Mouse (Mus musculus) B cell, adult 67 days (primary cell): ENCODE results near the gene Crtc1. TPM values are rescaled to one million over a fixed set of nuclear protein-coding genes. Genes with fewer than 3 reads are reported as not detected.

Experiments used
- total RNA-seq, 2 experiments: library from RNA; stranded (reverse); gene quantifications; 4 replicates each; pipeline ENCODE4 v1.2.4; 2023

Gene Crtc1
- 10 to 100 TPM; 22.2 to 22.4 TPM for total RNA-seq

DNA sequence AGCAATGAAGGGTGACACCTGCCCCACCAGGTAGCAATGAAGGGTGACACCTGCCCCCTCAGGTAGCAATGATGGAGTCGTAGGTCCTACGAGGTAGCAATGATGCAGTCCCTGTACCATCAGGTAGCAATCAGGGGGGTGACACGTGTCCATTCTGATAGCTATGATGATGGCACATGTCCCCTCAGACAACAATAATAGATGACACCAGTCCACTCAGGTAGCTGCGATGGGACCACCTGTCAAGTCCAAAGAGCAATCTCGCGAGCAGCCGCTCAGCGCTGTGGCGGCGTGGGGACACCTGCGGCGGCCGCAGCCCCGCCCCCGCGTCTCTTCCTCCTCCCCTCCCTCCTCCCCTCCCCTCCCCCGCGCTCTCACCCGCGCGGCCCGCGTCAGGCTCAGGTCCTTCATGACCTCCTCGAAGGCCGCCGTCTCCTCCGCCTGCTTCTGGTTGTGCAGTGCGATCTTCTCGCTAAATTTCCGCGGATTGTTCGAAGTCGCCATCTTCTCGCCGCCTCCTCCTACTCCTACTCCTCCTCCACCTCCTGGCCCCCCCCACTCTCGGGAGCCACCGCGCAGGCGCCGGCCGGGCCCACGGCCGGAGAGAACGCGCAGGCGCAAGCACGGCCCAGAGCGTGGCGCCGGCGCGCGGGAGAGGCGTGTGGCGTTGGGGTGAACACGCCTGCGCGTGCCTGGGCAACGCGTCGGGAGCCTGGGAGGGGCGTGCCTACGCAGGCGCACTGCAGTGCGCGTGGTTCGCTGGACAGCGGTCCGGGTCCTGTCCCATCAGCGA is at the start of gene Crtc1:
Gene Crtc1, minus strand, starts transcription at position 525 of the 793 bp plus-strand sequence.

DNA sequence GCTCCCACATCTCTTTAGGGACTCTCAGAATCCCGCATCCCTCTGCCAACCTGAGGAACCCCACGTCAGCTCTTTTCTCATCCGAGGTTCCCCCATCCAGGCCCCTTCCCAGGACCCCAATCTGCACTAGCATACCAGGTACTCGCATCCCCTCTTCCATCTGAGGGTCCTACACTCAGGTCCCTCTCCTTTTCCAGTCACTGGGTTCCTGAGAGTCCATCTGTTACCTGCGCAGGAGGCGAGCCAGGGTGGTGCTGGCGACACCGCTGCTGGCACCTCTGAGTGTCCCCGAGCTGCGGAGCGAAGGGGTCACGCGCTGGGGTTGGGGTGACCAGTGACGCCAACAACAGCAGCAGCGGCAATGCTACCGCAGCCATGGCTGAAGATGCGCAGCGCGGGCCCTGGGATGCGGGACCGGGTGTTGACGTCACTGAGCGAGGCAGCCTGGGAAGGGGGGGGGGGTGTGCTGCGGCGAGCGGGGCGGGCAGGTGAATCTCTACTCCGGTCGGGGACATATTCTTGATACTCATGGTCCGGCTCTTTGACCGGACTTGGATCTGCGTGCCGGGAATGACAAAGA is 47.7 kb upstream of the Crtc1 start, which contains the start of gene Tmem59l:
Gene Tmem59l, minus strand, starts transcription at position 418 of the 580 bp plus-strand sequence.

DNA sequence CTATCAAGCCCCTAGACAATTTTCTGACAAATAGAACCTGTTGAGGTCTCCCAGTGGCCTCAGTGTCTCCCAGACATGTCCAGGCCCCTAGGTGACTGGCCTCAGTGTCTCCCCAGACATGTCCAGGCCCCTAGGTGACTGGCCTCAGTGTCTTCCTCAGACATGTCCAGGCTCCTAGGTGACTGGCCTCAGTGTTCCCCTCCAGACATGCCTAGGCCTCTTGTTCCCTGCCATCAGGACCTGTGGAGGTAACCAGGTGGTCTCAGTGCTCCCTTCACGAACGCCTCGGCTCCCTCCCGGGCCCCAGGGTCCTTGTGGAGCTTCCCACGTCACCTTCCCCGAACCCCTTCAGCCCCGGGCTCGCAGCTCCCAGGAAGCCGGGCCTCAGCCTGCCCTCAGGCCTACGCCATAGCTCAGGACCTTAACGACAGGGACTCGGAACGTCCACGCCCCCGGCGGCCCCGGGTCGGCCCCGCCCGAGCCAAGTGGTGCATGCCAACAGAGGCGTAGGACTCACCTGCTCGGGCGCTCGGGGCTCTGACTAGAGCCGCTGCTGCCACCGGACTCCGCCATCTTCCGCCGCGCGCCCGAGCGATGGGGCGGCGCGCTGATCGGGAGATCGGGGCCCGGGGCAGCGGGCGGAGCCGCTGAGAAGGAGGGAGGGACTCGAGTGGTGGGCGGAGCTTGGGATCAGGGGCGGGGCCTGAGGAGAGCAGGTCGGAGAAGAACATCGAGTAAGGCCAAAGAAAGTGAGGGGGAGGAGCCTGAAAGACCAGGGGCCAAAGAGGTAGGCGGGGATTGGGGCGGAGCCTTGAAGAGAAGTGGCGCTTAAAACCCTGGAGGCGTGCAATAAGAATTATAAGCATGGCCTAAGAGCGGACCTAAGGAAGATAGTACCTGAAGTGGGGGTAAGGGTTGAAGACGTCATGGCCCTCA is 37.2 kb upstream of the Crtc1 start, which contains the start of gene Klhl26:
Gene Klhl26, minus strand, starts transcription at position 636 of the 936 bp plus-strand sequence.

DNA sequence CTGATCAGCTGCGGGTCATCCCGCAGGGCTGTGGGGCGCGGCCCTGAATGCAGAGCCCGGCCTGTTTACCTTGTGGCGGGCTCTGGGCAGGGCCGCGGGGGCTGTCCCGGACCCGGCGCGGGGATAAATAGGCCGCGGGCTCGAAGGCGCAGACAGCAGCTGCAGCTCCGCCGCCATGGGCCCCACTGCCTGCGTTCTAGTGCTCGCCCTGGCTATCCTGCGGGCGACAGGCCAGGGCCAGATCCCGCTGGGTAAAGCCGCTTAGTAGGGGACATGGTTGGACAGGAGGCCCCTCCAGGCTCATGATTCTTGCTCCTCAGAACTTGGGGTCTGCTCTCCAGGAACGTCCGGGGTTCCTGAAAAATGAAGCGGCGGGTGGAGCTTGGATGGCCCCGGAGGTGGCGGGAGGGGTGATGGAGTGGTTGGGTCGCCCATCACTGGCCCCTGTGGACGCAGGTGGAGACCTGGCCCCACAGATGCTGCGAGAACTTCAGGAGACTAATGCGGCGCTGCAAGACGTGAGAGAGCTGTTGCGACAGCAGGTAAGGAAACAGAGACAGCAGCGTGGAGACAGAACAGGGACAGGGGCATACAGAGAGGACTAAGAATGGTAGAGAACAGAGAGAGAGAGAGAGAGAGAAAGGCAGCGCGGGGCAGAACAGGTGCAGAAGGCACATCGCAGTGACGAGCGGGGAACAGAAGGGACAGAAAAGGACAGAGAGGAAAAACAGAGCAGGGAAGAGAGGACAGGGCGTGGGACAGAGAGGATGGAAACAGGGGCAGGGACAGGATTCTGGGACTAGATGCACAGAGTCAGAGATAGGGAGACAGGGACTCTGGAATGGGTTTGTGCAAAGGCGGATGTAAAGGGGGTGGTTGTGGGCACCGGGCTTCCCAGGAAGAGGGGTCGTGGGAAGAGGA is 65.7 kb downstream of the Crtc1 start, which contains the start of gene Comp:
Gene Comp, plus strand, starts transcription at position 162 of the 921 bp plus-strand sequence.

DNA sequence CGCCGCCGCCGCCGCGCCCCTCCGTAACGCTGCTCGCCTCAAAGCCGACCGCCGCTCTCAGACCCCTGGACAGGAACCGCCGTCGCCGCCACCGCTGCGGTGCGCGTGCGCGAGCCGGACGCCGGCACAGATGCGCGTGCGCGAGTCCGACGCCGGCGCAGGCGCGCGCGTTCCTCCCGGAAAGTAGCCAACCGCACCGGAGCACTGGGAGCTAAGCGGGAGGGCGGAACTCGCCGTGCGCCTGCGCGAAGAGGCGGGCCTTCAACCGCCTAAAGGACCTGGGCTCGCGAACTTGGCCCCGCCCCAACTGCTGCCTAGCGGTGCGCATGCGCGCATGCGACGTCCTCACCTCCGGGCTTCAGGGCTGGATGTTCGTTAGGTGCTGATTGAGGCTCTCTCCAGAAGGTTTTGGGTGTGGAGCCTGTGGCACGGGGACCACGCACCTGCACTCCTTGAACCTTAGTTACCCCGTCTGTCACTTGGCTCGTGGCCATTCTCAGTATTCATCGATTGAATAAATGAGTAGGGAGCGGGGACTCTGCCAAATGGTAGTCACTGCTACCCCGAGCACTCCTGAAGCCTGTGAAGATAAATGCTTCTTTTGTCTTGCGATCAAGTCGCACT is 86.1 kb downstream of the Crtc1 start, which contains the start of gene Upf1:
Gene Upf1, minus strand, starts transcription at position 85 of the 624 bp plus-strand sequence.

Other genes with a start within 250 kb of the Crtc1 start
- 1 to 10 TPM; 8.1 to 9.4 TPM for gene Slc25a42, start 227.3 kb downstream of the Crtc1 start, total RNA-seq
- gene Sugp2, start 205.4 kb downstream of the Crtc1 start, total RNA-seq: 10 to 100 TPM; 95.5 to 95.6 TPM
- gene Armc6, start 205.1 kb downstream of the Crtc1 start, total RNA-seq: 10 to 100 TPM; 11.3 to 15.3 TPM
- gene Homer3, start 156.8 kb downstream of the Crtc1 start, total RNA-seq: 10 to 100 TPM in 1 of 2 experiments, 1 to 10 TPM in 1; 9.6 to 13.6 TPM
- gene Ddx49, start 137.1 kb downstream of the Crtc1 start, total RNA-seq: 10 to 100 TPM; 57.6 to 88.0 TPM
- gene Cope, start 137.1 kb downstream of the Crtc1 start, total RNA-seq: 100 to 1,000 TPM; 101 to 134 TPM
- not detected for gene Cers1, start 123.8 kb downstream of the Crtc1 start, total RNA-seq
- gene Gdf1, start 109.8 kb downstream of the Crtc1 start, total RNA-seq: not detected
- 10 to 100 TPM; 71.0 to 78.4 TPM for gene Upf1, start 86.3 kb downstream of the Crtc1 start, total RNA-seq
- gene Comp, start 66.0 kb downstream of the Crtc1 start, total RNA-seq: not detected
- 10 to 100 TPM in 1 of 2 experiments, 1 to 10 TPM in 1; 8.7 to 11.8 TPM for gene Klhl26, start 37.4 kb upstream of the Crtc1 start, total RNA-seq
- not detected for gene Tmem59l, start 47.8 kb upstream of the Crtc1 start, total RNA-seq
- under 1 TPM in 1 of 2 experiments, not detected in 1; 0.44 TPM for gene Crlf1, start 53.6 kb upstream of the Crtc1 start, total RNA-seq
- 10 to 100 TPM; 37.6 to 48.4 TPM for gene Rex1bd, start 67.2 kb upstream of the Crtc1 start, total RNA-seq
- gene Uba52, start 71.2 kb upstream of the Crtc1 start, total RNA-seq: 1,000 to 10,000 TPM; 2,722 to 2,902 TPM
- 100 to 1,000 TPM; 269 TPM for gene Fkbp8, start 88.1 kb upstream of the Crtc1 start, total RNA-seq
- 10 to 100 TPM; 60.6 to 70.4 TPM for gene Kxd1, start 88.4 kb upstream of the Crtc1 start, total RNA-seq
- 10 to 100 TPM; 28.8 to 33.6 TPM for gene Ell, start 99.9 kb upstream of the Crtc1 start, total RNA-seq
- gene Isyna1, start 154.8 kb upstream of the Crtc1 start, total RNA-seq: 10 to 100 TPM; 91.5 to 93.5 TPM
- 10 to 100 TPM; 41.8 to 66.9 TPM for gene Ssbp4, start 169.3 kb upstream of the Crtc1 start, total RNA-seq
- 1 to 10 TPM; 7.7 to 7.8 TPM for gene Lrrc25, start 176.6 kb upstream of the Crtc1 start, total RNA-seq
- gene Gdf15, start 192.9 kb upstream of the Crtc1 start, total RNA-seq: not detected
- gene Pgpep1, start 220.8 kb upstream of the Crtc1 start, total RNA-seq: 10 to 100 TPM; 14.3 to 16.2 TPM
- 100 to 1,000 TPM; 114 to 117 TPM for gene Lsm4, start 233.7 kb upstream of the Crtc1 start, total RNA-seq